Mouse (Mus musculus) ES-Bruce4 (cell line): ENCODE measurements around the gene Gtf3c3.

Experiments used
- CTCF ChIP-seq: IDR thresholded peaks from one replicate; pipeline ENCODE4 v1.8.1; 2011; ENCODE audit warnings: low read depth, low read length
- EP300 ChIP-seq: IDR thresholded peaks from 2 replicates; pipeline ENCODE4 v1.6.1; 2011; ENCODE audit warnings: low read depth, low read length; ENCODE audit not compliant: insufficient read depth

DNA sequence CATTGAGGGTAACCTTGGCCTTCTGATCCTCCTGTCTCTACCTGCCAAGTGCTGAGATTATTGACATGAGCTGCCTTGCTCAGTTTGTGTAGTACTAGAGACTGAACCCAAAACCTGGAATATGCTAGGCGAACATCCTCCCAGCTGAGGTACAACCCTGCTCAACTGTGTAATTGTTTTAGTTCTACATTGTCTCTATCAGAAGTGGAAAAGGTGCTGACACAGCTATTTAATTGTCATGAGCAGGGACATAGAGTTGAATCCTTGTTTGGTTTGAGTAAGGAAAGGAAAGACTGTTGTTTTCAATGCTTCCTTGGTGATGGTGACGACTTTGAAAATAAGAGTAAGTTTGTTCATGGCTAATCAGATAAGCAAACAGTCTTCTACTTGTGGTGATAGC is 13.3 kb upstream of the Gtf3c3 start:
- TF ChIP-seq CTCF (no peak), EP300 (no peak)
